Mouse (Mus musculus): ENCODE data around the gene Efnb2.

DNA sequence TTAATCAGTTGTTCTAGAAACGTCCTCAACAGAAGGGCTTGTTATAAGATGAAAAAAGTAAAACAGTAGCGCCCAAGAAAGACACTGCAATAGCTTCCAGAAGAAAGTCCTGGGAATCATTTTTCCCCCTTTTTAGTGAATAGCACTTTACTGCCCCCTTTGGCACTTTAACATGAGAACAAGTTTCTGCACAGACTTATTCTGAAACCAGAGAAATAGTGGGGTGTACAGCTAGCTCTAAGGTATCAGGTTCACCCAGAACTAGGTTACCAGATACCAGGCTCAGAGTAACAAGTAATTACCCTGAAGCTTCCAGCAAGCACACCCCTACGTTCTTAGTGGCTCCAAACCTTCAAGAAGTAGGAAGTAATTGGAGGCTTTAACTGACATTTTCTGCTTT lies 13.7 kb downstream of the Efnb2 start:
- no peak for TF ChIP-seq CTCF (IDR thresholded peaks at IDR 0.05; ENCODE audit: insufficient read depth, low read length)
- TF ChIP-seq POLR2A (IDR thresholded peaks at IDR 0.05; ENCODE audit: borderline replicate concordance, extremely low read depth, low read depth, low read length) = no peak

All from lung, adult 2 months (tissue).